Mouse (Mus musculus) thymus, adult 2 months (tissue): Measurements from ENCODE around the gene Cdc14b.

Experiments
- CTCF ChIP-seq: fragments of 200-500 bp; IDR thresholded peaks from 2 replicates; pipeline ENCODE4 v1.5.1; 2012; ENCODE audit warnings: mild to moderate bottlenecking, control low read depth, low read length, moderate library complexity, borderline replicate concordance; ENCODE audit not compliant: control insufficient read depth, poor library complexity, insufficient read depth; ENCODE audit errors: extremely low read depth
- POLR2A ChIP-seq: fragments of 200-500 bp; IDR thresholded peaks from 2 replicates; pipeline ENCODE4 v1.6.1; 2012; ENCODE audit warnings: mild to moderate bottlenecking, low read length, control low read depth, moderate library complexity; ENCODE audit not compliant: control insufficient read depth, poor library complexity, insufficient read depth; ENCODE audit errors: extremely low read depth

- no peak for TF ChIP-seq CTCF
- TF ChIP-seq POLR2A, result no peak
Observed at GRCm38 (mm10) chr13:64306078-64306477, 31.0 kb upstream of the Cdc14b start.
